Mouse (Mus musculus) myocyte (in vitro differentiated cells): ENCODE data around the gene Zbtb40. TPM values are rescaled to one million over a fixed set of nuclear protein-coding genes. Genes with fewer than 3 reads are reported as not detected.

Source experiments
- H3K27me3 ChIP-seq: one replicate; pipeline ENCODE4 v1.6.1; 2011; ENCODE audit not compliant: control insufficient read depth, insufficient read depth, insufficient read length
- H3K36me3 ChIP-seq: one replicate; pipeline ENCODE4 v1.6.1; 2011; ENCODE audit not compliant: control insufficient read depth, insufficient read depth
- H3K4me2 ChIP-seq: one replicate; pipeline ENCODE4 v1.6.1; 2011; ENCODE audit warnings: low read depth, control low read depth
- H3K4me3 ChIP-seq: one replicate; pipeline ENCODE4 v1.5.1; 2011; ENCODE audit warnings: mild to moderate bottlenecking, control low read depth, moderate library complexity
- H3K79me2 ChIP-seq: one replicate; pipeline ENCODE4 v1.6.1; 2011; ENCODE audit not compliant: control insufficient read depth, insufficient read depth
- H3ac ChIP-seq: one replicate; pipeline ENCODE4 v1.6.1; 2011; ENCODE audit not compliant: control insufficient read depth, insufficient read length
- CEBPB ChIP-seq: IDR thresholded peaks from 2 replicates; pipeline ENCODE4 v1.6.1; 2011; ENCODE audit warnings: mild to moderate bottlenecking, moderate library complexity; ENCODE audit not compliant: poor library complexity, insufficient read depth, severe bottlenecking
- E2F4 ChIP-seq: IDR thresholded peaks from one replicate; pipeline ENCODE4 v1.6.1; 2011; ENCODE audit warnings: mild to moderate bottlenecking, control low read depth, moderate library complexity; ENCODE audit not compliant: insufficient read depth
- MAX ChIP-seq: IDR thresholded peaks from one replicate; pipeline ENCODE4 v1.6.1; 2011; ENCODE audit warnings: low read depth, mild to moderate bottlenecking, control low read depth
- MYOD1 ChIP-seq, 3 experiments: IDR thresholded peaks; one replicate each; pipeline ENCODE4 v1.6.1; 2011; ENCODE audit warnings: control low read depth in 2 of 3, low read depth in 2 of 3, mild to moderate bottlenecking in 2 of 3, moderate library complexity in 1 of 3; ENCODE audit not compliant: insufficient read length in 2 of 3, control insufficient read depth in 1 of 3
- MYOG ChIP-seq, 3 experiments: IDR thresholded peaks; one replicate each; pipeline ENCODE4 v1.6.1; 2011; ENCODE audit warnings: control low read depth in 2 of 3, low read depth in 2 of 3, mild to moderate bottlenecking in 2 of 3; ENCODE audit not compliant: insufficient read length in 2 of 3, control insufficient read depth in 1 of 3, insufficient read depth in 1 of 3
- POLR2A ChIP-seq: IDR thresholded peaks from one replicate; pipeline ENCODE4 v1.6.1; 2011; ENCODE audit warnings: low read depth, mild to moderate bottlenecking, control low read depth, moderate library complexity; ENCODE audit not compliant: insufficient read length
- POLR2AphosphoS2 ChIP-seq: IDR thresholded peaks from one replicate; pipeline ENCODE4 v1.6.1; 2011; ENCODE audit warnings: low read depth, control low read depth; ENCODE audit not compliant: insufficient read length
- REST ChIP-seq: IDR thresholded peaks from one replicate; pipeline ENCODE4 v1.6.1; 2011; ENCODE audit warnings: mild to moderate bottlenecking, control low read depth, moderate library complexity; ENCODE audit not compliant: insufficient read depth, insufficient read length
- SRF ChIP-seq: IDR thresholded peaks from one replicate; pipeline ENCODE4 v1.6.1; 2011; ENCODE audit warnings: low read depth; ENCODE audit not compliant: control insufficient read depth, insufficient read length
- TCF12 ChIP-seq: IDR thresholded peaks from one replicate; pipeline ENCODE4 v1.6.1; 2011; ENCODE audit warnings: mild to moderate bottlenecking, control low read depth; ENCODE audit not compliant: poor library complexity, insufficient read depth, severe bottlenecking
- TCF3 ChIP-seq: IDR thresholded peaks from one replicate; pipeline ENCODE4 v1.6.1; 2011; ENCODE audit warnings: low read depth, control low read depth; ENCODE audit not compliant: insufficient read length
- USF1 ChIP-seq: IDR thresholded peaks from one replicate; pipeline ENCODE4 v1.6.1; 2011; ENCODE audit warnings: low read depth, mild to moderate bottlenecking, control low read depth, moderate library complexity
- polyA plus RNA-seq: library from polyadenylated mRNA; unstranded; fragments of >200 nt; fragmentation: generic; extraction: Trizol; gene quantifications from one replicate; pipeline ENCODE4 v1.2.1, GENCODE M21; 2012; ENCODE audit warnings: missing spikeins

Gene Zbtb40
- polyA plus RNA-seq, 1 experiment, result 7.4 TPM

- Histone ChIP-seq H3K4me3 (no peak overlapping the region), H3K79me2 (no peaks in the 10 kb centered on the region), H3K4me2 (no peak overlapping the region), H3ac (no peak overlapping the region), H3K36me3 (peaks cover 4% of the 10 kb centered on the region), H3K27me3 (no peaks in the 10 kb centered on the region)
- no peak for TF ChIP-seq E2F4
- TF ChIP-seq MYOG (IDR thresholded peaks at IDR 0.05; ENCODE audit: control insufficient read depth in 1 of 3, insufficient read depth in 1 of 3, insufficient read length in 2 of 3, low read depth in 2 of 3), result no peak
- no peak for TF ChIP-seq TCF3
- no peak for TF ChIP-seq POLR2AphosphoS2
- TF ChIP-seq CEBPB, result no peak
- TF ChIP-seq REST, result no peak
- no peak for TF ChIP-seq MYOD1 (IDR thresholded peaks at IDR 0.05; ENCODE audit: control insufficient read depth in 1 of 3, insufficient read length in 2 of 3, low read depth in 2 of 3)
- TF ChIP-seq SRF, result no peak
- TF ChIP-seq USF1, result no peak
Observed at GRCm38 (mm10) chr4:137006966-137007365, 41.6 kb downstream of the Zbtb40 start.

GRCm38 (mm10) chr4:137001825-137002224 is 46.8 kb downstream of the Zbtb40 start:
- Histone ChIP-seq H3K27me3 (no peaks in the 10 kb centered on the region), H3K4me2 (no peak overlapping the region), H3K4me3 (no peak overlapping the region), H3ac (no peak overlapping the region), H3K79me2 (no peaks in the 10 kb centered on the region), H3K36me3 (peaks cover 14% of the 10 kb centered on the region)
- TF ChIP-seq POLR2A (no peak), MYOD1 (IDR thresholded peaks at IDR 0.05; ENCODE audit: control insufficient read depth in 1 of 3, insufficient read length in 2 of 3, low read depth in 2 of 3) (no peak), TCF12 (no peak), POLR2AphosphoS2 (no peak), MYOG (IDR thresholded peaks at IDR 0.05; ENCODE audit: control insufficient read depth in 1 of 3, insufficient read depth in 1 of 3, insufficient read length in 2 of 3, low read depth in 2 of 3) (no peak), USF1 (no peak), CEBPB (no peak), REST (no peak), TCF3 (no peak), E2F4 (no peak), SRF (no peak), MAX (no peak)

GRCm38 (mm10) chr4:137001020-137001419 is 47.6 kb downstream of the Zbtb40 start:
- no peak overlapping the region for H3ac ChIP-seq
- no peaks in the 10 kb centered on the region for H3K27me3 ChIP-seq
- H3K79me2 ChIP-seq, result no peaks in the 10 kb centered on the region
- H3K4me3 ChIP-seq, result no peak overlapping the region
- H3K4me2 ChIP-seq, result no peak overlapping the region
- TF ChIP-seq POLR2A, result no peak
- TF ChIP-seq MYOG (IDR thresholded peaks at IDR 0.05; ENCODE audit: control insufficient read depth in 1 of 3, insufficient read depth in 1 of 3, insufficient read length in 2 of 3, low read depth in 2 of 3), result no peak
- TF ChIP-seq TCF3, result no peak
- TF ChIP-seq SRF, result no peak
- TF ChIP-seq TCF12, result no peak
- no peak for TF ChIP-seq POLR2AphosphoS2
- no peak for TF ChIP-seq CEBPB
- no peak for TF ChIP-seq REST
- no peak for TF ChIP-seq MYOD1 (IDR thresholded peaks at IDR 0.05; ENCODE audit: control insufficient read depth in 1 of 3, insufficient read length in 2 of 3, low read depth in 2 of 3)
- TF ChIP-seq MAX, result no peak
- no peak for TF ChIP-seq E2F4
- H3K36me3 ChIP-seq, result peaks cover 18% of the 10 kb centered on the region

GRCm38 (mm10) chr4:136998371-136998770 is 50.2 kb downstream of the Zbtb40 start:
- no peak overlapping the region for H3ac ChIP-seq
- no peaks in the 10 kb centered on the region for H3K27me3 ChIP-seq
- no peak overlapping the region for H3K4me3 ChIP-seq
- no peak overlapping the region for H3K4me2 ChIP-seq
- peaks cover 24% of the 10 kb centered on the region for H3K36me3 ChIP-seq
- TF ChIP-seq USF1 (no peak), SRF (no peak), CEBPB (no peak), MAX (no peak), REST (no peak), MYOG (IDR thresholded peaks at IDR 0.05; ENCODE audit: control insufficient read depth in 1 of 3, insufficient read depth in 1 of 3, insufficient read length in 2 of 3, low read depth in 2 of 3) (no peak), POLR2AphosphoS2 (no peak), TCF12 (no peak), TCF3 (no peak), MYOD1 (IDR thresholded peaks at IDR 0.05; ENCODE audit: control insufficient read depth in 1 of 3, insufficient read length in 2 of 3, low read depth in 2 of 3) (no peak), E2F4 (no peak), POLR2A (no peak)
- no peaks in the 10 kb centered on the region for H3K79me2 ChIP-seq

- Histone ChIP-seq H3ac (no peak overlapping the region), H3K36me3 (peaks cover 24% of the 10 kb centered on the region)
- TF ChIP-seq MYOD1 (IDR thresholded peaks at IDR 0.05; ENCODE audit: control insufficient read depth in 1 of 3, insufficient read length in 2 of 3, low read depth in 2 of 3) (peak in 1 of 3 experiments; percentile 28), POLR2AphosphoS2 (no peak), MYOG (IDR thresholded peaks at IDR 0.05; ENCODE audit: control insufficient read depth in 1 of 3, insufficient read depth in 1 of 3, insufficient read length in 2 of 3, low read depth in 2 of 3) (peak in 1 of 3 experiments; percentile 15)
Observed at GRCm38 (mm10) chr4:136997723-136998345, 50.8 kb downstream of the Zbtb40 start.

More at GRCm38 (mm10) chr4:136997723-136998345, 50.8 kb downstream of the Zbtb40 start:
- no peak overlapping the region for H3K4me2 ChIP-seq
- H3K27me3 ChIP-seq, result no peaks in the 10 kb centered on the region
- no peaks in the 10 kb centered on the region for H3K79me2 ChIP-seq
- H3K4me3 ChIP-seq, result no peak overlapping the region
